Mouse (Mus musculus): ENCODE data around the gene Slfn8. TPM values are rescaled to one million over a fixed set of nuclear protein-coding genes. Genes with fewer than 3 reads are reported as not detected.
"Not testable (repeated sequence)": the region's sequence is repeated elsewhere in the genome, so short reads cannot be mapped to it uniquely, and the experiment has no call there.

Slfn8 gene
- polyA plus RNA-seq, 1 experiment from 2014 or later = 0.36 TPM

GRCm38 (mm10) chr11:83039156-83039555 is 18.5 kb upstream of the Slfn8 start:
- Histone ChIP-seq H3K4me1 (ENCODE audit: control insufficient read depth, insufficient read depth, low read length) (no peaks in the 10 kb centered on the region), H3K4me2 (ENCODE audit: low read depth, low read length) (no peak overlapping the region)
- no peak for ATAC-seq (replicated peaks; ENCODE audit: insufficient number of reproducible peaks, low FRiP score, low TSS enrichment, low read depth)

GRCm38 (mm10) chr11:83038686-83039085 is 18.1 kb upstream of the Slfn8 start:
- 77% methylated on average over 3 of the region's 3 CpGs for WGBS
- not testable (repeated sequence) for H3K36me3 ChIP-seq (replicated peaks; ENCODE audit: control insufficient read depth, insufficient read depth, low read depth, low read length); H3K27me3 ChIP-seq (ENCODE audit: control insufficient read depth, insufficient read depth, low read length); H3K4me2 ChIP-seq (ENCODE audit: low read depth, low read length); DNase-seq (ENCODE audit: low spot score); H3K9ac ChIP-seq (replicated peaks; ENCODE audit: low read length); H3K4me1 ChIP-seq (ENCODE audit: control insufficient read depth, insufficient read depth, low read length); H3K4me3 ChIP-seq (ENCODE audit: low read depth, low read length); ATAC-seq (replicated peaks; ENCODE audit: insufficient number of reproducible peaks, low FRiP score, low TSS enrichment, low read depth); H3K9me3 ChIP-seq (replicated peaks; ENCODE audit: control insufficient read depth, low read length); H3K27ac ChIP-seq (replicated peaks; ENCODE audit: low read depth, low read length)

More at GRCm38 (mm10) chr11:83039156-83039555, 18.5 kb upstream of the Slfn8 start:
- 11% methylated on average over 1 of the region's 1 CpGs for WGBS
- no peaks in the 10 kb centered on the region for H3K27me3 ChIP-seq (ENCODE audit: control insufficient read depth, insufficient read depth, low read length)
- H3K27ac ChIP-seq (replicated peaks; ENCODE audit: low read depth, low read length) = no peak overlapping the region
- no peak overlapping the region for H3K4me3 ChIP-seq (ENCODE audit: low read depth, low read length)
- no peak for DNase-seq (ENCODE audit: low spot score)
- H3K36me3 ChIP-seq (replicated peaks; ENCODE audit: control insufficient read depth, insufficient read depth, low read depth, low read length) = no peaks in the 10 kb centered on the region
- H3K9ac ChIP-seq (replicated peaks; ENCODE audit: low read length) = no peak overlapping the region
- no peaks in the 10 kb centered on the region for H3K9me3 ChIP-seq (replicated peaks; ENCODE audit: control insufficient read depth, low read length)

DNA sequence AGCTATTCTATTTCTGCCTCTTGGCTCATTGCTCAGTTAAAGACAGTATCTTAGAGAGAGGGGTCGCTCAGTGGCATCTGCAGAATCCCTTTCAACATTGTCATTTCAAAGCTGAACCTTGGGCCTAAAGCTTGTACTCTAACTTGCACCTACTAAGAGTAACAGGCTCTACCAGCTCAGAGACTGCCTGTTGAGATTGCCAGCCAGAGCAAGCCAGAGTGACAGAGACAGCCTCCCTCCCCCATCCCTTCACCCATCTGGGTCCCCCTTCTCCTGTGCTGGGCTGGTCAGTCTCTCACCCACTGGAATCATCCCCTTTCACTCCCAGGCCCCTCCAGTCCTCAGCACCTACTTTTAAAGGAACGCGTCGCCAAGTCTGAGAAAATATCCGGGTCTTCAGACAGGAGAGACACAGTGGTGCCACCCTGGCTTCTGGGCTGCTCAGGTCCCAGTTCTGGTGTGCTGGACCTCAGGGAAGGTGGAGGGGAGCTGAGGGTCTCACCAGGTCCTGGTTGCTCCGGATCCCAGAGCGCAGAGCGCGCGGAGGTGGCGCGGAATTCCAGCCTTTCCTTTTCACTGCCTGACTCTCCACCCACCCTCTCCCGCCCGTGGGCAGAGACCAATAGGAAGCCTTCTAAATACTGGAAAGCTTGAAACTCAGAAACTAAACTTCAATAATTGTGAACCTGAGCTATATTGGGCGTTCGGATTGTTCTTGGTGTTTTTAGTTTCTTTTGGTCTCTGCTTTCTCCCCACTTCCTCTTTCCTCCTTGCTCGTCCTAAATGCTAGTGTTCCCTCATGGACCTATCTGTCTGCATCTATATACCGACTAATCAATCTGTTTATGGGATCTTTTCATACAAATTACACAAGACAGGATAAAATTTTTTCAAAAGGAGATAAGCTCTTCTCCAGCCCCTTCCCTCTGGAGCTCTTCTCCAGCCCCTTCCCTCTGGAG is 770 bp downstream of the Slfn8 start:
- H3K27ac ChIP-seq (replicated peaks; ENCODE audit: low read depth, low read length); H3K9ac ChIP-seq (replicated peaks; ENCODE audit: low read length); H3K4me1 ChIP-seq (ENCODE audit: control insufficient read depth, insufficient read depth, low read length); H3K36me3 ChIP-seq (replicated peaks; ENCODE audit: control insufficient read depth, insufficient read depth, low read depth, low read length); H3K9me3 ChIP-seq (replicated peaks; ENCODE audit: control insufficient read depth, low read length); DNase-seq (ENCODE audit: low spot score); ATAC-seq (replicated peaks; ENCODE audit: insufficient number of reproducible peaks, low FRiP score, low TSS enrichment, low read depth); H3K4me3 ChIP-seq (ENCODE audit: low read depth, low read length); H3K4me2 ChIP-seq (ENCODE audit: low read depth, low read length); H3K27me3 ChIP-seq (ENCODE audit: control insufficient read depth, insufficient read depth, low read length): not testable (repeated sequence)
- 68% methylated on average over 18 of the region's 18 CpGs for WGBS

DNA sequence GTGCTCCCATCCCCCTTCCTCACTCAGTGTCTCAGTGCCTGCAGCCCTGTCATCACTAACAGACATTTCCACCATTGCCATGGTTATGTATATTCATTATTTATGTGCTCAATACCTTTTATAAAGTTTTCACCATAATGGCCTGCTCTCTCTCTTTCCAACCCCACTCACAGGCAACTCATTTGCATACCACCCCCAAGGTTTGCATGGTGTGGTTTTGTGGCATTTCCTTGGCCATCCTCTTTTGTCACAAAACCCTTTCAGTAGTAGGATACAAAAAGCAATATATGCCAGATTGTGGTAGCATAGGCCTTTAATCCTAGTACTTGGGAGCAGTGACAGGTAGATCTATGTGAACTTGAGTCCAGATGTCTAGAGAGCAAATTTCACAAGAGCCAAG is 4.5 kb downstream of the Slfn8 start:
- ATAC-seq (replicated peaks; ENCODE audit: insufficient number of reproducible peaks, low FRiP score, low TSS enrichment, low read depth) = no peak
- no peaks in the 10 kb centered on the region for H3K4me1 ChIP-seq (ENCODE audit: control insufficient read depth, insufficient read depth, low read length)
- H3K36me3 ChIP-seq (replicated peaks; ENCODE audit: control insufficient read depth, insufficient read depth, low read depth, low read length) = no peaks in the 10 kb centered on the region
- H3K27me3 ChIP-seq (ENCODE audit: control insufficient read depth, insufficient read depth, low read length) = no peaks in the 10 kb centered on the region
- no peak for DNase-seq (ENCODE audit: low spot score)
- H3K4me2 ChIP-seq (ENCODE audit: low read depth, low read length) = no peak overlapping the region
- H3K4me3 ChIP-seq (ENCODE audit: low read depth, low read length) = no peak overlapping the region
- no peaks in the 10 kb centered on the region for H3K9me3 ChIP-seq (replicated peaks; ENCODE audit: control insufficient read depth, low read length)
- no peak overlapping the region for H3K27ac ChIP-seq (replicated peaks; ENCODE audit: low read depth, low read length)
- H3K9ac ChIP-seq (replicated peaks; ENCODE audit: low read length) = no peak overlapping the region

GRCm38 (mm10) chr11:83013356-83013755 is 7.3 kb downstream of the Slfn8 start:
- ATAC-seq (replicated peaks; ENCODE audit: insufficient number of reproducible peaks, low FRiP score, low TSS enrichment, low read depth) (no peak), DNase-seq (ENCODE audit: low spot score) (no peak)
- H3K9me3 ChIP-seq (replicated peaks; ENCODE audit: control insufficient read depth, low read length) = no peaks in the 10 kb centered on the region
- H3K9ac ChIP-seq (replicated peaks; ENCODE audit: low read length) = no peak overlapping the region
- H3K27ac ChIP-seq (replicated peaks; ENCODE audit: low read depth, low read length) = no peak overlapping the region
- H3K4me2 ChIP-seq (ENCODE audit: low read depth, low read length) = no peak overlapping the region
- H3K4me3 ChIP-seq (ENCODE audit: low read depth, low read length) = no peak overlapping the region
- H3K36me3 ChIP-seq (replicated peaks; ENCODE audit: control insufficient read depth, insufficient read depth, low read depth, low read length) = no peaks in the 10 kb centered on the region
- H3K27me3 ChIP-seq (ENCODE audit: control insufficient read depth, insufficient read depth, low read length) = no peaks in the 10 kb centered on the region
- H3K4me1 ChIP-seq (ENCODE audit: control insufficient read depth, insufficient read depth, low read length) = no peaks in the 10 kb centered on the region
- WGBS = 75% methylated on average over 1 of the region's 1 CpGs

GRCm38 (mm10) chr11:82991469-82992166 is 29.0 kb downstream of the Slfn8 start, which contains the start of gene Slfn9:
Gene Slfn9, minus strand, starts transcription at chr11:82991830.
- Histone ChIP-seq H3K36me3 (replicated peaks; ENCODE audit: control insufficient read depth, insufficient read depth, low read depth, low read length) (no peaks in the 10 kb centered on the region), H3K4me1 (ENCODE audit: control insufficient read depth, insufficient read depth, low read length) (no peaks in the 10 kb centered on the region), H3K4me2 (ENCODE audit: low read depth, low read length) (peak within 1 kb of the TSS; percentile 51), H3K9me3 (replicated peaks; ENCODE audit: control insufficient read depth, low read length) (no peaks in the 10 kb centered on the region), H3K9ac (replicated peaks; ENCODE audit: low read length) (peak within 1 kb of the TSS; percentile 47), H3K27me3 (ENCODE audit: control insufficient read depth, insufficient read depth, low read length) (no peaks in the 10 kb centered on the region), H3K4me3 (ENCODE audit: low read depth, low read length) (peak within 1 kb of the TSS; percentile 24), H3K27ac (replicated peaks; ENCODE audit: low read depth, low read length) (no peak within 1 kb of the TSS)
- 6% methylated on average over 14 of the region's 14 CpGs for WGBS
- no peak for ATAC-seq (replicated peaks; ENCODE audit: insufficient number of reproducible peaks, low FRiP score, low TSS enrichment, low read depth)
- peak; percentile 51 for DNase-seq (ENCODE audit: low spot score)

GRCm38 (mm10) chr11:82990612-82991385 is 29.8 kb downstream of the Slfn8 start:
- H3K4me3 ChIP-seq (ENCODE audit: low read depth, low read length) = peak overlapping the region; percentile 24
- peak overlapping the region; percentile 47 for H3K9ac ChIP-seq (replicated peaks; ENCODE audit: low read length)
- not testable (repeated sequence) for H3K9me3 ChIP-seq (replicated peaks; ENCODE audit: control insufficient read depth, low read length); H3K36me3 ChIP-seq (replicated peaks; ENCODE audit: control insufficient read depth, insufficient read depth, low read depth, low read length); H3K4me1 ChIP-seq (ENCODE audit: control insufficient read depth, insufficient read depth, low read length); H3K27me3 ChIP-seq (ENCODE audit: control insufficient read depth, insufficient read depth, low read length); H3K27ac ChIP-seq (replicated peaks; ENCODE audit: low read depth, low read length)
- 8% methylated on average over 19 of the region's 19 CpGs for WGBS
- DNase-seq (ENCODE audit: low spot score) (peak; percentile 76), ATAC-seq (replicated peaks; ENCODE audit: insufficient number of reproducible peaks, low FRiP score, low TSS enrichment, low read depth) (peak; percentile 65; the same call in 1 of the 2 replicates)
- peak overlapping the region; percentile 51 for H3K4me2 ChIP-seq (ENCODE audit: low read depth, low read length)
